Mouse (Mus musculus) hindbrain, embryonic 16.5 days (tissue): ENCODE data around the gene Tgfbr1. TPM values are rescaled to one million over a fixed set of nuclear protein-coding genes. Genes with fewer than 3 reads are reported as not detected.

Experiments
- ATAC-seq: fragments of 200-750 bp; cut with Nextera tagmentation; 2 replicates; pipeline ENCODE4 v1.8.0; 2017; ENCODE audit warnings: moderate TSS enrichment, moderate library complexity
- H3K27ac ChIP-seq: fragments of 300-500 bp; sonication (generic); 2 replicates; pipeline ENCODE4 v1.5.1; 2014; ENCODE audit warnings: low read depth, mild to moderate bottlenecking, control low read depth, low read length, moderate library complexity
- H3K27me3 ChIP-seq: fragments of 300-500 bp; sonication (generic); replicated peaks from 2 replicates; pipeline ENCODE4 v1.6.1; 2014; ENCODE audit warnings: low read length; ENCODE audit not compliant: control insufficient read depth, insufficient read depth
- H3K36me3 ChIP-seq: fragments of 300-500 bp; sonication (generic); 2 replicates; pipeline ENCODE4 v1.6.1; 2014; ENCODE audit warnings: mild to moderate bottlenecking, low read length, moderate library complexity, mixed read lengths; ENCODE audit not compliant: control insufficient read depth, insufficient read depth
- H3K4me1 ChIP-seq: fragments of 300-500 bp; sonication (generic); 2 replicates; pipeline ENCODE4 v1.6.1; 2014; ENCODE audit warnings: low read depth, low read length; ENCODE audit not compliant: control insufficient read depth, insufficient read depth
- H3K4me2 ChIP-seq: fragments of 300-500 bp; sonication (generic); 2 replicates; pipeline ENCODE4 v1.6.1; 2014; ENCODE audit warnings: mild to moderate bottlenecking, low read length, control low read depth, moderate library complexity
- H3K4me3 ChIP-seq: fragments of 300-500 bp; sonication (generic); 2 replicates; pipeline ENCODE4 v1.5.1; 2014; ENCODE audit warnings: mild to moderate bottlenecking, low read length, control low read depth, moderate library complexity
- H3K9ac ChIP-seq: fragments of 300-500 bp; sonication (generic); 2 replicates; pipeline ENCODE4 v1.6.1; 2014; ENCODE audit warnings: low read depth, mild to moderate bottlenecking, control low read depth, low read length, moderate library complexity
- H3K9me3 ChIP-seq: fragments of 300-500 bp; sonication (generic); 2 replicates; pipeline ENCODE4 v1.6.1; 2014; ENCODE audit warnings: mild to moderate bottlenecking, low read length, moderate library complexity; ENCODE audit not compliant: control insufficient read depth
- WGBS: fragments of 180-500 bp; shearing (Covaris S2); extraction: QIAGEN DNeasy Blood & Tissue Kit; methylation state at CpG from one replicate; pipeline ENCODE4 v1.1.7; 2014; 5-methylcytosine and 5-hydroxymethylcytosine counted together
- polyA plus RNA-seq: library from polyadenylated mRNA; unstranded; fragments of >200 nt; fragmentation: Nextera tagmentation; extraction: Ambion mirVana; gene quantifications from 2 replicates; pipeline ENCODE4 v1.2.1, GENCODE M21; 2015

Tgfbr1 gene
- polyA plus RNA-seq, 1 experiment from 2014 or later, result 17.7 TPM

GRCm38 (mm10) chr4:47315458-47315857 lies 37.6 kb upstream of the Tgfbr1 start:
- Histone ChIP-seq H3K27ac (no peak overlapping the region), H3K4me3 (no peak overlapping the region), H3K36me3 (no peaks in the 10 kb centered on the region), H3K9me3 (no peaks in the 10 kb centered on the region), H3K27me3 (no peaks in the 10 kb centered on the region), H3K4me1 (no peaks in the 10 kb centered on the region), H3K9ac (no peak overlapping the region), H3K4me2 (no peak overlapping the region)
- WGBS, result 77% methylated on average over 2 of the region's 2 CpGs
- no peak for ATAC-seq

DNA sequence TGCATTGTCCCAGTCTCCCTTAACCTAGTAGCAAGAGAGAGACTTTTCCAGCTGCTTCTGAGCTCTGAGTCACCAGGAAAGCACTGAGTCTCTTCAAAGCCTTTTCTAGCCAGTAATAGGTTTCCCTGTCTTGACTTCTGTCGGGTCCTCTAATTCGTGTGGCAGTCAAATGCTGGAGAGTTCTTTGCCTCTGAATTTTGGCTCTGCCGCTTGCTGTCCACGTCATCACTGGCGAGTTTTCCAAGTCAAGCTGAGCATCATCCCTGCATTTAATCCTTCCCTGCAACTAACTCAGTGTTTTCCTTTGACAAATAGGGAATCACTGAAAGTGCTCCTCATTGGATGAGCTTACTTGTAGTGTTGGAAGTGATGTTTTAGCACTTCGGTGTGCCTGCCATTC lies 36.6 kb upstream of the Tgfbr1 start:
- H3K9me3 ChIP-seq, result no peaks in the 10 kb centered on the region
- no peak for ATAC-seq
- H3K4me2 ChIP-seq, result no peak overlapping the region
- H3K27me3 ChIP-seq, result no peaks in the 10 kb centered on the region
- no peaks in the 10 kb centered on the region for H3K36me3 ChIP-seq
- H3K27ac ChIP-seq, result no peak overlapping the region
- WGBS, result 76% methylated on average over 6 of the region's 6 CpGs
- H3K4me3 ChIP-seq, result no peak overlapping the region
- no peaks in the 10 kb centered on the region for H3K4me1 ChIP-seq
- no peak overlapping the region for H3K9ac ChIP-seq

GRCm38 (mm10) chr4:47319561-47320321 lies 33.3 kb upstream of the Tgfbr1 start:
- ATAC-seq, result no peak
- Histone ChIP-seq H3K4me2 (no peak overlapping the region), H3K9ac (no peak overlapping the region), H3K4me1 (no peaks in the 10 kb centered on the region), H3K27me3 (no peaks in the 10 kb centered on the region), H3K27ac (no peak overlapping the region), H3K4me3 (no peak overlapping the region), H3K36me3 (no peaks in the 10 kb centered on the region), H3K9me3 (no peaks in the 10 kb centered on the region)
- 87% methylated on average over 10 of the region's 10 CpGs for WGBS

- 84% methylated on average over 3 of the region's 3 CpGs for WGBS
- H3K4me3 ChIP-seq, result no peak overlapping the region
- no peak overlapping the region for H3K27ac ChIP-seq
- H3K4me1 ChIP-seq, result no peaks in the 10 kb centered on the region
- H3K4me2 ChIP-seq, result no peak overlapping the region
- H3K9me3 ChIP-seq, result no peaks in the 10 kb centered on the region
- no peak overlapping the region for H3K9ac ChIP-seq
- H3K36me3 ChIP-seq, result no peaks in the 10 kb centered on the region
- no peak for ATAC-seq
- no peaks in the 10 kb centered on the region for H3K27me3 ChIP-seq
Measured at GRCm38 (mm10) chr4:47322315-47322714, 30.7 kb upstream of the Tgfbr1 start.

DNA sequence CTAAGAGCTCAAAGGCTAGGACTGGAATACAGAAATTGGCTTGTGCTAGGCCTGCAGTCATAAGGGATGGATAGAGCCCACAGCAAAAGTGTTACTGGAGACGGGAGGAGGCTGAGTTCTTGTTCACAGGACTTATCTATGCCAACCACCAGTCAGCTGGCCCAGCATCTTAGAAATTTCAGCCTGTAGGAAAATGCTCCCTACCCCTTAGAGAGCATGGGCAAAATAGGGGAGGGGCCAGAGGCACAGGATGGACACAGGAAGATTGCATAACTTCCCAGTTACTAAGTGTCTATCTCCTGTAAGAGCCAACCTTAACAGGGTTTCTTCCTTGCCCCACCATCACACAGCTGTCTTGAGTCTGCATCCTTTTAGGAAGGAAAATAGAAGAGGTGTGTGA lies 28.8 kb upstream of the Tgfbr1 start:
- 65% methylated on average over 1 of the region's 1 CpGs for WGBS
- no peak overlapping the region for H3K4me3 ChIP-seq
- no peaks in the 10 kb centered on the region for H3K36me3 ChIP-seq
- H3K4me1 ChIP-seq, result no peaks in the 10 kb centered on the region
- no peaks in the 10 kb centered on the region for H3K27me3 ChIP-seq
- no peak for ATAC-seq
- H3K27ac ChIP-seq, result no peak overlapping the region
- no peak overlapping the region for H3K4me2 ChIP-seq
- H3K9ac ChIP-seq, result no peak overlapping the region
- H3K9me3 ChIP-seq, result no peaks in the 10 kb centered on the region

GRCm38 (mm10) chr4:47327782-47328181 lies 25.2 kb upstream of the Tgfbr1 start:
- no peaks in the 10 kb centered on the region for H3K9me3 ChIP-seq
- no peak overlapping the region for H3K4me3 ChIP-seq
- WGBS, result 86% methylated on average over 3 of the region's 3 CpGs
- no peaks in the 10 kb centered on the region for H3K36me3 ChIP-seq
- H3K27me3 ChIP-seq, result no peaks in the 10 kb centered on the region
- H3K27ac ChIP-seq, result no peak overlapping the region
- no peak overlapping the region for H3K9ac ChIP-seq
- no peak for ATAC-seq
- no peaks in the 10 kb centered on the region for H3K4me1 ChIP-seq
- H3K4me2 ChIP-seq, result no peak overlapping the region

DNA sequence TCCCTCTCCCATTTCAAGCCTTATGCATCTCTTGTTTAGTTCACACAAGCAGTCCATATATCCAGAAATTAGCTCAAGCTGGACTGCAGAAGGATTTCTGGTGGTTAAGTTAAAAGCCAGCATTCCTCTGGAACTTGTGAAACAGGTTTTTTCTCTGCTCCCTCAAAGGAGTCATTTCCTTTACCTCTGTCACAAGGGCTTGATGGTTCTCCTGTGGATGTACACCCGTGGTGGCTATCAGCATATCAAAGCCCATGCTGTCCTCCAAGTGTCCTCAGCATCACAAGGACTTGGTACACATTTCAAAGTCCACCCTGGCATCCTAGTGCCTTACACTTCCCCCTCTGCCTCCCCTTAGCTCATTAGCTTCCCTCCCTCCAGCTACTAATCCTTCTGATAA lies 23.7 kb upstream of the Tgfbr1 start:
- WGBS, result 20% methylated on average over 1 of the region's 1 CpGs
- H3K27ac ChIP-seq, result no peak overlapping the region
- H3K4me2 ChIP-seq, result no peak overlapping the region
- no peaks in the 10 kb centered on the region for H3K36me3 ChIP-seq
- no peak overlapping the region for H3K9ac ChIP-seq
- ATAC-seq, result no peak
- H3K27me3 ChIP-seq, result no peaks in the 10 kb centered on the region
- no peaks in the 10 kb centered on the region for H3K9me3 ChIP-seq
- no peak overlapping the region for H3K4me3 ChIP-seq
- no peaks in the 10 kb centered on the region for H3K4me1 ChIP-seq

DNA sequence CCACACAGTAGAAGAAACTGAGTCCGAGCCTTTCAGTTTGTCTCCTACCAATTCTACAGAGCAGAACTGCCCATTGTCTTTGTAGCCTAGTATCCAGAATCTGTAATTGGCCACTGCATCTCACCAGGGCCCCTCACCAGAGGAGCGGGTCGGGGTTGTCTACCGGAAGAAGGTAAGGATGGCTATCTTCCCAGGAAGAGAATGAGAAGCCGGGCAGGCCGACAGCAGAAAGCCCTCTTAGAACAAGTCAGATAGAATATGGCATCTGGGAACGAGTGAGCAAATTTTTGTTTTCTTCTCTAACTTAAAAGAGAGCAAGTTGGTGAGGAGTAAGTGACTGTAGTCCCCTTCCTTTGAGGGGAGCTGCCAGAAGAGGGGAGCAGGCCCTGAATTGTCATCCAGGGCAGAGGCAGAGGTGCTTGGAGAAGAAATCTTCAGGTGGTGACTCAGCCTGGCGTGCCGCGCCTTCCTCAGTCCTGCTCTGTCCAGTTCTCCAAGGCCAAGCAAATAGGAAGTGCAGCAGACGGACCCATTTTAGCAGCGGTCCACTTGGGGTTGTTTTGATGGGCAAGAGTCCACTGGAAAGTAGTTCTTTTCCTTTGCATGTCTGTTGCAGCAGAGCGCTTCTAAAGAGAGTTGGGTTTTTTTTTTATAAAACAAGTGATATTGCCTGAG lies 22.5 kb upstream of the Tgfbr1 start:
- Histone ChIP-seq H3K4me3 (no peak overlapping the region), H3K27ac (no peak overlapping the region), H3K27me3 (no peaks in the 10 kb centered on the region), H3K4me1 (no peaks in the 10 kb centered on the region), H3K4me2 (no peak overlapping the region), H3K9me3 (no peaks in the 10 kb centered on the region), H3K36me3 (no peaks in the 10 kb centered on the region), H3K9ac (no peak overlapping the region)
- no peak for ATAC-seq
- 91% methylated on average over 13 of the region's 13 CpGs for WGBS

GRCm38 (mm10) chr4:47332812-47333343 lies 20.1 kb upstream of the Tgfbr1 start:
- ATAC-seq, result no peak
- Histone ChIP-seq H3K4me1 (no peaks in the 10 kb centered on the region), H3K36me3 (no peaks in the 10 kb centered on the region), H3K9ac (no peak overlapping the region), H3K27me3 (no peaks in the 10 kb centered on the region), H3K27ac (no peak overlapping the region), H3K4me2 (no peak overlapping the region), H3K4me3 (no peak overlapping the region), H3K9me3 (no peaks in the 10 kb centered on the region)
- 82% methylated on average over 6 of the region's 6 CpGs for WGBS
